Mouse (Mus musculus) stomach, postnatal 0 days (tissue): ENCODE results near the gene Gm45618. TPM values are rescaled to one million over a fixed set of nuclear protein-coding genes. Genes with fewer than 3 reads are reported as not detected.

Experiments
- ATAC-seq: fragments of 200-750 bp; cut with Nextera tagmentation; 2 replicates; pipeline ENCODE4 v1.8.0; 2017; ENCODE audit not compliant: low FRiP score, low TSS enrichment
- DNase-seq: peaks from one replicate; pipeline ENCODE4 v3.0.0-alpha.2; 2016; ENCODE audit warnings: low spot score
- H3K27ac ChIP-seq: fragments of 300-500 bp; sonication (generic); replicated peaks from 2 replicates; pipeline ENCODE4 v1.5.1; 2014; ENCODE audit warnings: mild to moderate bottlenecking, control low read depth
- H3K27me3 ChIP-seq: fragments of 300-500 bp; sonication (generic); 2 replicates; pipeline ENCODE4 v1.6.1; 2014; ENCODE audit warnings: low read length; ENCODE audit not compliant: control insufficient read depth, insufficient read depth
- H3K36me3 ChIP-seq: fragments of 300-500 bp; sonication (generic); 2 replicates; pipeline ENCODE4 v1.6.1; 2014; ENCODE audit warnings: low read length, mixed read lengths; ENCODE audit not compliant: control insufficient read depth, insufficient read depth
- H3K4me1 ChIP-seq: fragments of 300-500 bp; sonication (generic); replicated peaks from 2 replicates; pipeline ENCODE4 v1.6.1; 2014; ENCODE audit warnings: antibody characterized with exemption; ENCODE audit not compliant: control insufficient read depth, insufficient read depth
- H3K4me2 ChIP-seq: fragments of 300-500 bp; sonication (generic); replicated peaks from 2 replicates; pipeline ENCODE4 v1.6.1; 2014; ENCODE audit warnings: low read depth, mild to moderate bottlenecking, control low read depth, moderate library complexity
- H3K4me3 ChIP-seq: fragments of 300-500 bp; sonication (generic); 2 replicates; pipeline ENCODE4 v1.5.1; 2014; ENCODE audit warnings: low read depth, low read length, control low read depth
- H3K9ac ChIP-seq: fragments of 300-500 bp; sonication (generic); 2 replicates; pipeline ENCODE4 v1.6.1; 2014; ENCODE audit warnings: mild to moderate bottlenecking, low read length, control low read depth, mixed read lengths
- H3K9me3 ChIP-seq: fragments of 300-500 bp; sonication (generic); 2 replicates; pipeline ENCODE4 v1.6.1; 2016; ENCODE audit warnings: low read length; ENCODE audit not compliant: control insufficient read depth
- CTCF ChIP-seq: IDR thresholded peaks from 2 replicates; pipeline ENCODE4 v1.5.1; 2016; ENCODE audit warnings: antibody characterized with exemption, low read depth, mild to moderate bottlenecking, moderate library complexity
- EP300 ChIP-seq: optimal IDR thresholded peaks from 2 replicates; pipeline ENCODE3; 2016; ENCODE audit warnings: antibody characterized with exemption
- whole genome bisulfite sequencing: fragments of 180-500 bp; shearing (Covaris S2); extraction: QIAGEN DNeasy Blood & Tissue Kit; methylation state at CpG from one replicate; pipeline ENCODE4 v1.1.7; 2014; 5-methylcytosine and 5-hydroxymethylcytosine counted together
- polyA plus RNA-seq: library from polyadenylated mRNA; unstranded; fragments of >200 nt; fragmentation: Nextera tagmentation; extraction: Ambion mirVana; gene quantifications from 2 replicates; pipeline ENCODE4 v1.2.1, GENCODE M21; 2015

Gm45618 gene
- polyA plus RNA-seq, 1 experiment from 2014 or later = not detected

GRCm38 (mm10) chr7:142082179-142082578 lies 38.4 kb downstream of the Gm45618 start:
- peaks cover 4% of the 10 kb centered on the region; the same call in 1 of the 2 replicates for H3K27me3 ChIP-seq
- H3K27ac ChIP-seq = no peak overlapping the region
- H3K4me3 ChIP-seq = no peak overlapping the region
- 31% methylated on average over 26 of the region's 38 CpGs for WGBS
- DNase-seq (no peak), ATAC-seq (no peak)
- H3K36me3 ChIP-seq = no peaks in the 10 kb centered on the region; the same call in 1 of the 2 replicates
- peaks cover 3% of the 10 kb centered on the region; the same call in 1 of the 2 replicates for H3K4me1 ChIP-seq
- TF ChIP-seq CTCF = no peak
- no peak for TF ChIP-seq EP300
- H3K9me3 ChIP-seq = no peaks in the 10 kb centered on the region
- H3K4me2 ChIP-seq = peak overlapping the region; percentile 11; the same call in 1 of the 2 replicates
- H3K9ac ChIP-seq = no peak overlapping the region

DNA sequence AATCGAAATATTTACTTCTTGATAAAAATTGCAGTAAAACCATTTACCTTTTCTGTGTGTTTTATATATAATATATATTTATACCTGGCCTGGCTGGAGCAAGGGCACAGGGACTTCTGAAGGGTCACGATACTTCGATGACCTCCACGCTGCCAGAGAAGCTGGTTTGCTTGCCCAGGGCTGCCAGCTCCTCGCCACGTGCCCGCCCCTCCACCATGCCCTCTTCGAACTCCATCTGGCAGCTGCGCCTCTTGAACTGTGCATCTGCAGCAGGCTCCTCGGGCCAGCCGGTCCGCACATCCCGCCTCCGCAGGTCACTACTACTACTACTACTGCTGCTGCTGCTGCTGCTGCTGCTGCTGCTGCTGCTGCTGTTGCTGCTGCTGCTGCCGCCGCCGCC lies 38.8 kb downstream of the Gm45618 start:
- no peak overlapping the region for H3K27ac ChIP-seq
- H3K9me3 ChIP-seq = no peaks in the 10 kb centered on the region
- TF ChIP-seq EP300 (no peak), CTCF (no peak)
- peak overlapping the region; percentile 11; the same call in 1 of the 2 replicates for H3K4me2 ChIP-seq
- no peak overlapping the region for H3K9ac ChIP-seq
- peaks cover 4% of the 10 kb centered on the region; the same call in 1 of the 2 replicates for H3K27me3 ChIP-seq
- H3K4me3 ChIP-seq = no peak overlapping the region
- 36% methylated on average over 15 of the region's 17 CpGs for WGBS
- peaks cover 3% of the 10 kb centered on the region; the same call in 1 of the 2 replicates for H3K4me1 ChIP-seq
- DNase-seq (no peak), ATAC-seq (no peak)
- H3K36me3 ChIP-seq = no peaks in the 10 kb centered on the region; the same call in 1 of the 2 replicates

GRCm38 (mm10) chr7:142080876-142081275 lies 39.7 kb downstream of the Gm45618 start:
- Histone ChIP-seq H3K27ac (no peak overlapping the region), H3K9ac (no peak overlapping the region), H3K4me2 (no peak overlapping the region), H3K36me3 (no peaks in the 10 kb centered on the region; the same call in 1 of the 2 replicates), H3K4me3 (no peak overlapping the region), H3K9me3 (no peaks in the 10 kb centered on the region), H3K4me1 (peaks cover 3% of the 10 kb centered on the region; the same call in 1 of the 2 replicates), H3K27me3 (peaks cover 4% of the 10 kb centered on the region; the same call in 1 of the 2 replicates)
- no peak for TF ChIP-seq CTCF
- no peak for TF ChIP-seq EP300
- 56% methylated on average over 2 of the region's 2 CpGs for WGBS
- no peak for ATAC-seq
- no peak for DNase-seq

DNA sequence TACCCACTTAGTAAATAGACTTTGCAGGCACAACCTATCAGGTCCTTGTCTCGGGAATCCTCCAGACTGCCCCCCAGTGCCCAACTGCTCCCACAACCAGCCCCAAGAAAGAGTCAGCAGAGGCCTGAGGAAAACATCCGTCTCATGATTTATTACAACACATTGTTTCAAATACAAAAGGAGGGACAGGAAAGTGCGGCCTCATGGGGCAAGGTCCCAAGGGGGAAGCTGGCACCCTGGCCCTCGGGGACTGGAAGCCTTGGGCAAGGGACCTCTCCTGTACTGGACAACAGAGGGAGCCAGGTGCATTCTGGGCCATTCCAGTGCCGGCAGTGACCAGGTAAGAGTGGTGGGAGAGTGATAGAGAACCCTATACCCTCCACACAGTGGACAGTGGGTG lies 41.2 kb downstream of the Gm45618 start:
- H3K36me3 ChIP-seq = no peaks in the 10 kb centered on the region; the same call in 1 of the 2 replicates
- DNase-seq (no peak), ATAC-seq (no peak)
- no peak overlapping the region for H3K9ac ChIP-seq
- no peaks in the 10 kb centered on the region; the same call in 1 of the 2 replicates for H3K4me1 ChIP-seq
- H3K27ac ChIP-seq = no peak overlapping the region
- no peak overlapping the region for H3K4me3 ChIP-seq
- no peaks in the 10 kb centered on the region for H3K9me3 ChIP-seq
- peaks cover 4% of the 10 kb centered on the region; the same call in 1 of the 2 replicates for H3K27me3 ChIP-seq
- WGBS = 56% methylated on average over 5 of the region's 5 CpGs
- no peak overlapping the region for H3K4me2 ChIP-seq
- TF ChIP-seq EP300 (no peak), CTCF (no peak)

GRCm38 (mm10) chr7:142077138-142077537 lies 43.4 kb downstream of the Gm45618 start:
- DNase-seq (no peak), ATAC-seq (no peak)
- Histone ChIP-seq H3K36me3 (no peaks in the 10 kb centered on the region), H3K4me3 (no peak overlapping the region), H3K9ac (no peak overlapping the region), H3K9me3 (no peaks in the 10 kb centered on the region), H3K27ac (no peak overlapping the region), H3K4me1 (no peaks in the 10 kb centered on the region), H3K4me2 (no peak overlapping the region), H3K27me3 (no peaks in the 10 kb centered on the region; the same call in 1 of the 2 replicates)
- 46% methylated on average over 3 of the region's 3 CpGs for WGBS
- TF ChIP-seq CTCF (no peak), EP300 (no peak)

- H3K4me1 ChIP-seq = no peaks in the 10 kb centered on the region
- no peak overlapping the region for H3K9ac ChIP-seq
- no peaks in the 10 kb centered on the region for H3K27me3 ChIP-seq
- no peak overlapping the region for H3K4me3 ChIP-seq
- no peaks in the 10 kb centered on the region for H3K36me3 ChIP-seq
- no peak overlapping the region for H3K4me2 ChIP-seq
- no peak for ATAC-seq
- no peak for DNase-seq
- 64% methylated on average over 8 of the region's 8 CpGs for WGBS
- no peak for TF ChIP-seq EP300
- no peak for TF ChIP-seq CTCF
- no peaks in the 10 kb centered on the region for H3K9me3 ChIP-seq
- no peak overlapping the region for H3K27ac ChIP-seq
Observed at GRCm38 (mm10) chr7:142074146-142074886, 46.2 kb downstream of the Gm45618 start.
